Mouse (Mus musculus) thymus, adult 2 months (tissue): ENCODE data around the gene Itgam.

Experiments
- CTCF ChIP-seq: fragments of 200-500 bp; IDR thresholded peaks from 2 replicates; pipeline ENCODE4 v1.5.1; 2012; ENCODE audit warnings: mild to moderate bottlenecking, control low read depth, low read length, moderate library complexity, borderline replicate concordance; ENCODE audit not compliant: control insufficient read depth, poor library complexity, insufficient read depth; ENCODE audit errors: extremely low read depth
- POLR2A ChIP-seq: fragments of 200-500 bp; IDR thresholded peaks from 2 replicates; pipeline ENCODE4 v1.6.1; 2012; ENCODE audit warnings: mild to moderate bottlenecking, low read length, control low read depth, moderate library complexity; ENCODE audit not compliant: control insufficient read depth, poor library complexity, insufficient read depth; ENCODE audit errors: extremely low read depth

DNA sequence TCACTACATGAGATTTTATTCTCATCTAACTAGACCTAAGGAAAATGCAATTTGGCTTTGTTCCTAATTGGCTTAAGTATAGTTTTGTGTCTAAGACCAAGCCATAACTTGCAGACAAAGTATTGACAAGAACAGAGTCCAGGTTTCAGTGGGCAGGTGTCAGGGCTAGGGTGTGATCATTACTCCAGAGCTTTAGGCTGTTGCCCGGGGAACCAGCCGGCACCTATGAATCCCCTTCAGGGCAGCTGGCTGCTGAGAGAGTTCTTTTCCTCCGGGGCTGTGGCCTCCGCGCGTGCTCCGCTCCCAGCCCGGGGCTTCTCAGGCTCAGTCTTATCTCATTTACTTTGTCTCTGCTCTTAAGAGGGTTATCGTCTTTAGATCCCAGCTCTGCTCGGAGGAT, 92.5 kb downstream of the Itgam start:
- no peak for TF ChIP-seq CTCF
- no peak for TF ChIP-seq POLR2A
